Mouse (Mus musculus) mature B cell (primary cell): Measurements from ENCODE around the gene Phlpp1.

Experiments
- in situ Hi-C: fragments of 300-500 bp; cut with MboI; formaldehyde crosslinking; loops from 2 replicates; pipeline ENCODE4 v1.14.3; 2019

Gene Phlpp1

GRCm38 (mm10) chr1:106163401-106163800 lies 8.2 kb upstream of the Phlpp1 start:
- in situ Hi-C loops, result loop anchor here (25.0 kb wide), 1 partner anchor 224 kb away; no protein-coding TSS in a partner anchor

GRCm38 (mm10) chr1:106164111-106164510 lies 7.4 kb upstream of the Phlpp1 start:
- in situ Hi-C loops, result loop anchor here (25.0 kb wide), 1 partner anchor 223 kb away; no protein-coding TSS in a partner anchor

- in situ Hi-C loops, result loop anchor here (25.0 kb wide), 1 partner anchor 219 kb away; no protein-coding TSS in a partner anchor
Measured at GRCm38 (mm10) chr1:106168001-106168400, 3.6 kb upstream of the Phlpp1 start.

GRCm38 (mm10) chr1:106168801-106169200 lies 2.8 kb upstream of the Phlpp1 start:
- in situ Hi-C loops, result loop anchor here (25.0 kb wide), 1 partner anchor 218 kb away; no protein-coding TSS in a partner anchor

GRCm38 (mm10) chr1:106169741-106170265 lies 1.7 kb upstream of the Phlpp1 start:
- in situ Hi-C loops, result loop anchor here (25.0 kb wide), 1 partner anchor 217 kb away; no protein-coding TSS in a partner anchor

- in situ Hi-C loops, result loop anchor here (25.0 kb wide), 1 partner anchor 215 kb away; no protein-coding TSS in a partner anchor
Measured at GRCm38 (mm10) chr1:106172301-106172930, 864 bp downstream of the Phlpp1 start.

- in situ Hi-C loops, result loop anchor here (25.0 kb wide), 1 partner anchor 214 kb away; no protein-coding TSS in a partner anchor
Measured at GRCm38 (mm10) chr1:106172931-106173371, 1.4 kb downstream of the Phlpp1 start.

- in situ Hi-C loops, result loop anchor here (25.0 kb wide), 1 partner anchor 214 kb away; no protein-coding TSS in a partner anchor
Measured at GRCm38 (mm10) chr1:106173621-106174156, 2.1 kb downstream of the Phlpp1 start.

- in situ Hi-C loops, result loop anchor here (25.0 kb wide), 1 partner anchor 213 kb away; no protein-coding TSS in a partner anchor
Measured at GRCm38 (mm10) chr1:106174598-106174997, 3.0 kb downstream of the Phlpp1 start.

GRCm38 (mm10) chr1:106175360-106175759 lies 3.8 kb downstream of the Phlpp1 start:
- in situ Hi-C loops, result no loop called here

GRCm38 (mm10) chr1:106176791-106177190 lies 5.2 kb downstream of the Phlpp1 start:
- in situ Hi-C loops, result no loop called here

- in situ Hi-C loops, result no loop called here
Measured at GRCm38 (mm10) chr1:106177868-106178790, 6.6 kb downstream of the Phlpp1 start.

GRCm38 (mm10) chr1:106183701-106184100 lies 12.1 kb downstream of the Phlpp1 start:
- in situ Hi-C loops, result no loop called here

- in situ Hi-C loops, result no loop called here
Measured at GRCm38 (mm10) chr1:106184780-106185460, 13.4 kb downstream of the Phlpp1 start.

- in situ Hi-C loops, result no loop called here
Measured at GRCm38 (mm10) chr1:106185461-106185924, 13.9 kb downstream of the Phlpp1 start.

GRCm38 (mm10) chr1:106186062-106186461 lies 14.5 kb downstream of the Phlpp1 start:
- in situ Hi-C loops, result no loop called here

- in situ Hi-C loops, result no loop called here
Measured at GRCm38 (mm10) chr1:106187480-106187879, 15.9 kb downstream of the Phlpp1 start.

GRCm38 (mm10) chr1:106188756-106189155 lies 17.2 kb downstream of the Phlpp1 start:
- in situ Hi-C loops, result no loop called here

- in situ Hi-C loops, result no loop called here
Measured at GRCm38 (mm10) chr1:106189311-106189710, 17.8 kb downstream of the Phlpp1 start.

GRCm38 (mm10) chr1:106190695-106191094 lies 19.1 kb downstream of the Phlpp1 start:
- in situ Hi-C loops, result no loop called here

GRCm38 (mm10) chr1:106191885-106192284 lies 20.3 kb downstream of the Phlpp1 start:
- in situ Hi-C loops, result no loop called here
